Mouse (Mus musculus) intestine, postnatal 0 days (tissue): ENCODE measurements around the gene Inca1. TPM values are rescaled to one million over a fixed set of nuclear protein-coding genes. Genes with fewer than 3 reads are reported as not detected.

Source experiments
- ATAC-seq: fragments of 200-750 bp; cut with Nextera tagmentation; 2 replicates; pipeline ENCODE4 v1.8.0; 2017; ENCODE audit warnings: mild to moderate bottlenecking, moderate TSS enrichment, moderate library complexity
- H3K27ac ChIP-seq: fragments of 300-500 bp; sonication (generic); 2 replicates; pipeline ENCODE4 v1.5.1; 2014; ENCODE audit warnings: mild to moderate bottlenecking, low read depth, low read length, moderate library complexity
- H3K27me3 ChIP-seq: fragments of 300-500 bp; sonication (generic); replicated peaks from 2 replicates; pipeline ENCODE4 v1.6.1; 2014; ENCODE audit warnings: low read length, mixed read lengths; ENCODE audit not compliant: control insufficient read depth, insufficient read depth
- H3K36me3 ChIP-seq: fragments of 300-500 bp; sonication (generic); 2 replicates; pipeline ENCODE4 v1.6.1; 2014; ENCODE audit warnings: mild to moderate bottlenecking, moderate library complexity; ENCODE audit not compliant: control insufficient read depth, insufficient read depth
- H3K4me1 ChIP-seq: fragments of 300-500 bp; sonication (generic); replicated peaks from 2 replicates; pipeline ENCODE4 v1.6.1; 2014; ENCODE audit warnings: antibody characterized with exemption, low read length, mixed read lengths; ENCODE audit not compliant: control insufficient read depth, insufficient read depth
- H3K4me2 ChIP-seq: fragments of 300-500 bp; sonication (generic); replicated peaks from 2 replicates; pipeline ENCODE4 v1.6.1; 2014; ENCODE audit warnings: low read depth, mild to moderate bottlenecking, moderate library complexity
- H3K4me3 ChIP-seq: fragments of 300-500 bp; sonication (generic); 2 replicates; pipeline ENCODE4 v1.5.1; 2014; ENCODE audit warnings: low read depth, low read length
- H3K9ac ChIP-seq: fragments of 300-500 bp; sonication (generic); 2 replicates; pipeline ENCODE4 v1.6.1; 2014; ENCODE audit warnings: mild to moderate bottlenecking, low read depth, low read length
- H3K9me3 ChIP-seq: fragments of 300-500 bp; sonication (generic); 2 replicates; pipeline ENCODE4 v1.6.1; 2016; ENCODE audit warnings: mixed run types; ENCODE audit not compliant: control insufficient read depth
- CTCF ChIP-seq: sonication (generic); IDR thresholded peaks from 2 replicates; pipeline ENCODE4 v1.5.1; 2016; ENCODE audit warnings: low read depth, mild to moderate bottlenecking, control low read depth, antibody characterized with exemption, moderate library complexity
- WGBS: fragments of 180-500 bp; shearing (Covaris S2); extraction: QIAGEN DNeasy Blood & Tissue Kit; methylation state at CpG from one replicate; pipeline ENCODE4 v1.1.7; 2014; 5-methylcytosine and 5-hydroxymethylcytosine counted together
- polyA plus RNA-seq: library from polyadenylated mRNA; unstranded; fragments of >200 nt; fragmentation: Nextera tagmentation; extraction: Ambion mirVana; gene quantifications from 2 replicates; pipeline ENCODE4 v1.2.1, GENCODE M21; 2015

Inca1 gene
- polyA plus RNA-seq, 1 experiment from 2014 or later: 2.8 TPM

- H3K9me3 ChIP-seq: no peaks in the 10 kb centered on the region
- H3K4me2 ChIP-seq: no peak overlapping the region
- ATAC-seq: no peak
- H3K9ac ChIP-seq: no peak overlapping the region
- no peak overlapping the region for H3K27ac ChIP-seq
- no peaks in the 10 kb centered on the region for H3K4me1 ChIP-seq
- 60% methylated on average over 2 of the region's 2 CpGs for WGBS
- H3K36me3 ChIP-seq: peaks cover 74% of the 10 kb centered on the region
- H3K4me3 ChIP-seq: no peak overlapping the region
- TF ChIP-seq CTCF: no peak
- no peaks in the 10 kb centered on the region for H3K27me3 ChIP-seq
Measured at GRCm38 (mm10) chr11:70726585-70726984, 26.6 kb upstream of the Inca1 start.

- Histone ChIP-seq H3K9me3 (no peaks in the 10 kb centered on the region), H3K27me3 (no peaks in the 10 kb centered on the region), H3K4me3 (no peak overlapping the region), H3K4me1 (no peaks in the 10 kb centered on the region), H3K27ac (no peak overlapping the region), H3K4me2 (no peak overlapping the region), H3K9ac (no peak overlapping the region), H3K36me3 (peaks cover 90% of the 10 kb centered on the region)
- ATAC-seq: no peak
- 94% methylated on average over 9 of the region's 9 CpGs for WGBS
- no peak for TF ChIP-seq CTCF
Measured at GRCm38 (mm10) chr11:70724706-70725105, 24.8 kb upstream of the Inca1 start.

- no peak for TF ChIP-seq CTCF
- H3K4me2 ChIP-seq: no peak overlapping the region
- no peak for ATAC-seq
- H3K9ac ChIP-seq: no peak overlapping the region
- H3K4me3 ChIP-seq: no peak overlapping the region
- H3K36me3 ChIP-seq: peaks cover 94% of the 10 kb centered on the region
- 97% methylated on average over 3 of the region's 3 CpGs for WGBS
- no peaks in the 10 kb centered on the region for H3K27me3 ChIP-seq
- no peaks in the 10 kb centered on the region for H3K4me1 ChIP-seq
- no peak overlapping the region for H3K27ac ChIP-seq
- no peaks in the 10 kb centered on the region for H3K9me3 ChIP-seq
Measured at GRCm38 (mm10) chr11:70721072-70721471, 21.1 kb upstream of the Inca1 start.

- ATAC-seq: peak; percentile 50; the same call in 1 of the 2 replicates
- Histone ChIP-seq H3K4me1 (no peaks in the 10 kb centered on the region), H3K27me3 (no peaks in the 10 kb centered on the region), H3K9me3 (no peaks in the 10 kb centered on the region), H3K4me3 (no peak overlapping the region), H3K36me3 (peaks cover 93% of the 10 kb centered on the region), H3K27ac (peak overlapping the region; percentile 35; the same call in 1 of the 2 replicates), H3K4me2 (no peak overlapping the region), H3K9ac (no peak overlapping the region)
- TF ChIP-seq CTCF: no peak
- WGBS: 77% methylated on average over 3 of the region's 3 CpGs
Measured at GRCm38 (mm10) chr11:70720567-70720966, 20.6 kb upstream of the Inca1 start.

GRCm38 (mm10) chr11:70718481-70718880 is 18.5 kb upstream of the Inca1 start:
- no peak for ATAC-seq
- Histone ChIP-seq H3K27me3 (no peaks in the 10 kb centered on the region), H3K36me3 (peaks cover 82% of the 10 kb centered on the region), H3K27ac (no peak overlapping the region), H3K4me2 (no peak overlapping the region), H3K9ac (no peak overlapping the region), H3K4me3 (no peak overlapping the region), H3K4me1 (no peaks in the 10 kb centered on the region), H3K9me3 (no peaks in the 10 kb centered on the region)
- no peak for TF ChIP-seq CTCF
- WGBS: 81% methylated on average over 5 of the region's 5 CpGs

- Histone ChIP-seq H3K27me3 (no peaks in the 10 kb centered on the region), H3K4me1 (no peaks in the 10 kb centered on the region), H3K27ac (no peak overlapping the region), H3K9me3 (no peaks in the 10 kb centered on the region), H3K4me3 (no peak overlapping the region), H3K4me2 (no peak overlapping the region), H3K36me3 (peaks cover 75% of the 10 kb centered on the region), H3K9ac (no peak overlapping the region)
- TF ChIP-seq CTCF: no peak
- WGBS: 78% methylated on average over 6 of the region's 6 CpGs
- ATAC-seq: no peak
Measured at GRCm38 (mm10) chr11:70715832-70716231, 15.9 kb upstream of the Inca1 start.

- Histone ChIP-seq H3K27me3 (no peaks in the 10 kb centered on the region), H3K4me3 (no peak overlapping the region), H3K27ac (no peak overlapping the region), H3K9me3 (no peaks in the 10 kb centered on the region), H3K9ac (no peak overlapping the region), H3K4me1 (no peaks in the 10 kb centered on the region), H3K4me2 (no peak overlapping the region), H3K36me3 (peaks cover 77% of the 10 kb centered on the region)
- WGBS: 50% methylated on average over 6 of the region's 6 CpGs
- 0 out of 2 replicates have a peak, but pooled peaks have one; percentile 31 for ATAC-seq
- TF ChIP-seq CTCF: no peak
Measured at GRCm38 (mm10) chr11:70713222-70713621, 13.3 kb upstream of the Inca1 start.
